Mouse (Mus musculus): ENCODE data around the gene Commd2.
A peak's percentile ranks its signal among the peaks of the same experiment; 100 is the strongest.

The Commd2 gene

DNA sequence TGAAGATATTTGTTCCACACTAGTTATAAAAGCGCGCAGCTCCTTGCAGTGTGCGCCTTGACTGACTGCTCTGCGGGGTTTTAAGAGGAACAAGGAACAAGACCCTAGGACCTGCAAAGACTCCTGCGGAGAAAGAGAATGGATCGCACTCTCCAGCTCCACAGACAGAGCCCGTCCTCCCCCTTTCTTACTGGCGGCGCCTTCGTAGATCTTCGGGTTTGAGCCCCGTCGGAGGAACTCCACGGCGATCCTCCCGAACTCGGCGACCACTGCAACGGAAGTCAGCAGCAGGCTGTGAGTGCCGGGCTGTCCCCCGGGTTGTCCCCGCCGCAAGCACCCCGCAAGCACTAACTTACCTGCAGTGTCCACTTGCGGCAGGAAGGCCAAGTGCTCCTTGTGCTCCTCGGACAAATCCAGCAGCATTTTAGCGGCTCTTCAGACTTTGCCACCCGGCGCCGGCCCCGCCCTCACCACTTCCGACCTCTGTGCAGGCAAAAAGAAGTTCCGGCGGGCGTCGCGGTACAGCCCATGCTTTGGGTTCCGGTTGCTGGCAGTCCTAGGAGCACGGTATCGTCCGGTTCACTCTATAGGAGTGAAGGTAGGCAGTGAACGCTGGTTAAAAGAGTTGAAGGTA, at the start of gene Commd2:
Gene Commd2, minus strand, starts transcription at position 485 of the 634 bp plus-strand sequence.
- peak; percentile 88 for DNase-seq

- DNase-seq = no peak
These were observed 45.3 kb upstream of the Commd2 start for GRCm38 (mm10) chr3:57696779-57697178.

- DNase-seq = no peak
These were observed 44.7 kb upstream of the Commd2 start for GRCm38 (mm10) chr3:57696249-57696648.

DNA sequence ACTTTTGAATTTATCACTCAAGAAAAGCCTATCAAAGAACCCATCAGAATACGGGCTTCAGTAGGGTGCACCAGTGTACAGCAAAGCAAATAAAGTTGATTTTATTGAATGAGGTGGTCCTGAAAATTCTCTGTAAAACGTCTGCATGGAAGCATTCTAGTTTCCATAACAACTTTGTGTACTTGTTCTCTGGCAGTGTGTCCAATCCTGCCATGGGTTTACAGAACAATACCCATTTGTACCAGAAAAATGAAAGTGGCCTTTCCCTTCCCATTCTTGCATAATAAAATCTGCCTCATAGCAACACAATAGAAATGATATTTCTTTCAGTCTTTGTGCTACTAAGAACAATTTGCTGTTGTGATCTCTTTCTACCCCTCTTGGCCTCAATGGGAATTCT, 41.2 kb upstream of the Commd2 start, which contains the start of gene Ankub1:
Gene Ankub1, minus strand, starts transcription at position 81 of the 400 bp plus-strand sequence.
- no peak for DNase-seq

- no peak for DNase-seq
These were observed 40.3 kb upstream of the Commd2 start for GRCm38 (mm10) chr3:57691772-57692171.

DNA sequence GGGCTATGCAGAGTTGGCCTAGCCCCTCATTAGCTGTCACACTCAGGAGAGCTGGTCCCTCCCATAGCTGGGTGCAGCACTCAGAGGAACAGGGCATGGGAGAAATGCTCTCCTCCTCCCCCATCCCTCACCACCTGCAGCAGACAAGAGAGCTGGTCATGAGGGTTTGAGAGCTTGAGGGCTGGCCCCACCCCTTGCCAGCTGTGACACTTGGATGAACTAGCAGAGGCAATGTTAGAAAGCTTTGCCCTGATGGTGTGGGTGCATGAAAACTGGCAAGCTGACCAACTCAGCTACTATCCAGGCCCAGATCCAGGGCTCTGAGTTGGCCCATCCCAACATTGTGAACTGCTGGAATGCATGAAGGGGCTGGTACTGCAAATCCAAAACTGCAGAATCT, 26.3 kb upstream of the Commd2 start:
- DNase-seq = no peak

DNA sequence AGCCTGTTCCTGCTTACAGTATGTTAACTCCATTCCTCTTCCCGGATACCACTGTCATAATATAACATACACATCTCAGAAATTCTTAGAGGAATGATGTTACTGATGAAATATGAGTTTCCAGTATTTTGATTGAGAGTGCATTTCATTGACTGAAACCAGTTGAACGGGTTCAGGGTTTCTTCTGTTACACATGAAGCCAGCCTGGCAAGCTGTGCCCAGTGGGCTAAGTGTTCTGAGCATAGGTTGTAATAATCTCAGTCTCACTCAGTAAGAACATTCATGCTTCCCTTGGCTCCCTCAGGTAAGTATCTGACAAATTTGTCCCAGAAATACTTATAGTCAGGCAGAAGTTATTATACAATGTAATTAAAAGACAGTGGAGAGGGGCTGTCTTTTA, 22.6 kb upstream of the Commd2 start:
- DNase-seq = no peak

GRCm38 (mm10) chr3:57673586-57673985, 22.1 kb upstream of the Commd2 start:
- DNase-seq = no peak

- peak; percentile 64 for DNase-seq
These were observed 15.7 kb upstream of the Commd2 start for GRCm38 (mm10) chr3:57667054-57667723.

- no peak for DNase-seq
These were observed 14.4 kb upstream of the Commd2 start for GRCm38 (mm10) chr3:57665880-57666279.

- DNase-seq = no peak
These were observed 13.2 kb upstream of the Commd2 start for GRCm38 (mm10) chr3:57664682-57665081.

DNA sequence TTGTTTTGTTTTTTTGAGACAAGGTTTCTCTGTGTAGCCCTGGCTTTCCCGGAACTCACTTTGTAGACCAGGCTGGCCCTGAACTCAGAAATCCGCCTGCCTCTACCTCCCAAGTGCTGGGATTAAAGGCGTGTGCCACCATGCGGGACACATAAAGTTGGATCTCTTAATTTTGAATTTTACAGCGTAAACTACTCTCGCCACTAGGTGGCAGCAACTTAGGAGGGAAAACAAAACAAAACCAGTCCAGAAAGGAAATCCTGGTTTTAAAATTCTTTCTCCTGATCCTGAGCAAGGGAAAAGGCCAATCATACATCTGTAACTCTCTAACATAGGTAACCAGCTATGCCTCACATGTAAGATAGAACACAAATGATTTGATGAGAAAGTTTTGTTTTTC, 12.2 kb upstream of the Commd2 start:
- DNase-seq = no peak

DNA sequence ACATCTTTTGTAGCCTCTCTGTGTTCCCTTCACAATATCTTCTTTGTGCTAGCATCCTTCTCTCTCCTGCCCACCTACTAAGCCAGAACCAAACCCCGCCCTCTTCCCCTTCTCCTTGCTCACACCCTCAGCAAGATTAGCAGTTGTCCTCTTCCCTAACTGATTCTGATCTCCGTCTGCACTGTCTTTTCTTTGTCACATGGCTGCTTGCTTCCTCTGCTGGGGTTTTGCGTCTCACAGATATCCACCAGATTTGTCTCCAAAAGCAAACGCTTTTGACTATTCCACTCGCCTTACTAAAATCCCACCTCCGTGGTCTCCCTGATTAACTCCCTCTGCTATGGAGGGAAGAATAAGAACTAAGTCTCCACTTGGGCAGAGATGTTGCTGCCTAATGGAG, 7.1 kb upstream of the Commd2 start:
- no peak for DNase-seq

- DNase-seq = no peak
These were observed 2.1 kb upstream of the Commd2 start for GRCm38 (mm10) chr3:57653646-57654045.

GRCm38 (mm10) chr3:57652485-57652884, 970 bp upstream of the Commd2 start:
- DNase-seq = no peak

DNA sequence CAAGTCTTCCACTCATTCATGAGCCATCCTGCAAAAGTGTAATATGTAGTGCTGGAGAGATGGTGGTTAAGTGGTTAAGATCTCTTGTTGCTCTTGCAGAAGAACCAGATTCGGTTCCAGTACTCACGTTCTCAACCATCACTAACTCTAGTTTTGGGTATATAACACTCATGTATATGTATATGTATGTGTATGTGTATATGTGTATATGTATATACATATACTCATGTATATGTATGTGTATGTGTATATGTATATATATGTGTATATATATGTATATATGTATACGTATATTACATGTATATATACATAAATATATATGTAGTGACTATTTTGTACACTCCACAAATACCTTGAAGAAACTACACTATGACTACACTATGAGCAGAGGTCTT, 347 bp upstream of the Commd2 start:
- DNase-seq = no peak

DNA sequence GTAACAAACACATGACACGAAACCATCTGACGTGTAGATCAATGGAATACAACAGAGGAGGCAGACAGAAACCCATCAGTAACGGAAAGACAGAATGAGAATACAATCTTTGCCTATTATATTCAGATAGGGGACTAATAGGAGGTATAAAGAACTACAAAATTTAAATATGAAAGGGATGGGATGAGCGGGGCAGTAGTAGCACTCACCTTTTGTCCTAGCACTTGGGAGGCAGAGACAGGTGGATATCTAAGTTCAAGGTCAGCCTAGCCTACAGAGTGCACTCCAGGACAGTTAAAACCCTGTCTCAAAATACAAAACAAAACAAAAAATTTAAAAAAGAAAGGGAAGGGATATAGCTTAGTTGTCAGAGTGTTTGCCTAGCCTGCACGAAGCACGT, 8.3 kb downstream of the Commd2 start:
- no peak for DNase-seq

DNA sequence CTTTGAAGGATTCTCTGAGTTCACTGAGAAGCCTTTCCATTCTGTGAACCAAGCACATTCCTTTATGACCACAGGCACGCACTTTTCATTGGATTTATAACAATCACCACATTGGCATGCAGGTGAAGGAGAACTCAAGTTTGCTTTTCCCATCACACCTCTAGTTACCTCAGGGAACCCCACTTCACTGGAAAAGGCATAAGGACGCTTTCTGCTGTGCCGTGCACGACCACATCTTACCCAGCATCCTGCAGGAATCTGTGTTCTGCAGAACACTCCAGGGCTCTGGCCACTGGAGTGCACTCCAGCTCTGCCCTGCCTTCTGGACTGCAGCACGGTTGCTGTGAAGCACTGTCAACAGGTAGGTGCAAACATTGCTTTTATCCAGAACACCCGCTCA, 13.9 kb downstream of the Commd2 start:
- DNase-seq = no peak

- DNase-seq = no peak
These were observed 16.6 kb downstream of the Commd2 start for GRCm38 (mm10) chr3:57634763-57635487.

DNA sequence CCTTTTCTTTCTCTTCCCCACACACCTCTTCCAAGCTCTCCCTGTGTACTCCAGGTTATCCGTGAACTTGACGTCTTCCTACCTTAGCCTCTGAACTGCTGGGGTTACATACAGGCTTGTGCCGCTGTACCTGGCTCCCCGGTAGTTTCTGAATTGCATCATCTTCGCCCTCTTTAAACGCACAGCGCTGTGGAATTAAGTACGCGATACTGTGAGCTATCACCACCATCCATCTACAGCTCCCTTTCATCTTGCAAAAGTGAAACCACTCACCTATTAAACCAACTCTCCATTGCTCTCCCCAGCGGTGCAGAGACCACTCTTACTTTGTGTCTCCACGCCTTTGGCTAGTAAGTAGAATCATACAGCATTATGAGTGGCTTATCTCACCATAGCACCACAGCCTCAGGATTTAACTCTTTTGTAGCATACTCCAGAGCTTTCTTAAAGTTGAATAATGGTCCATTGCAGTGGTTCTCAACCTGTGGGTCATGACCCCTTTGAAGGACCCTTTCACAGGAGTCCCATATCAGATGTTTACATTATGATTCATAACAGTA, 24.5 kb downstream of the Commd2 start:
- DNase-seq = no peak

DNA sequence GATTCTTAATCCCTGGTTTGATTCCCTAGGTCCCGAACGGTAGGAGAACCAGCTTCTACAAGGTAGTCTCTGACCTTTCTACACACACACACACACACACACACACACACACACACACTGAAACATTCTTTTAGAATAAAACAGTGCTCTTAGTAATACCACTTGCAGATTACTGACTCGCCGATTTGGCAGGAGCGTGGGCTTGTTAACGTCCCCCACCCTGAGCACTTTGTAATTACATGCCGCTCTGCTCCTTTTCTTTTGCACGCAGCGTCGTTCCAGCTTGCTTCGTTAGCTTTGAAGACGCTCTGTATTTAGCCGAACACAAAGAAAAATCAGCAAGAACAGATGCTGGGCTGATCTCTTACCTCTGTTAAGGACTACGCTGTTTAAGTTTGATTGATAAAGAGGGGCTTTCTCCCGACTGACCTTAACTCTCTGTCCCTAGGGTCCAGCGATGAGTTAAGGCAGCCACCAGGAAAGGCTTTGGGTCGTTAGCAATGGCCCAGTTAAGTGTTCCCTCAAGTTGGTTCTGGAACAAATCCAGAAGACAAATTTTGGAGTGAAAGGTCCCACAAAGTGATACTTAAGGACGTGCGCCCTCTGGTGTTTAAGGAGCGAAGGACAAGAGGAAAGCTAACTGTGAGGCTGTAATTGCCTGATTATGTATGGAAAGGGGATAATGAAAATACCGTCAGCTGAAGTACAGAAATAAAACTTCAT, 26.1 kb downstream of the Commd2 start:
- DNase-seq = peak; percentile 23

DNA sequence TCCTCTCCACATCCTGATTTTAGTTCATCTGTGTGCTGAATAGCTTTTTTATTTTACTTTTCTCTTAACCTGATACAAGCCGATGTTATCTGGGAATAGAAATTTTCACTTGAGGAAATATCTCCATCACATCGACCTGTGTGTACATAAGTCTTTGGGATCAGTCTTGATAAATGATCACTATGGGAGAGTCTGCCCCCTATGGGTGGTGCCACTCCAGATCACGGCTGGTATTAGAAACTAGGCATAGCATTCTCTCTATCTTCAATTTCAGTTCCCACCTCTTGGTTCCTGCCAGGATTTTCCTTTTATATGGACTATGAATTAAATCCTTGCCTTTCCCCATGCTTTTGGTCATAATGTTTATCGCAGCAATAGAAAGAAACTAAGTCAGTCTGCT, 31.8 kb downstream of the Commd2 start:
- no peak for DNase-seq

GRCm38 (mm10) chr3:57615652-57616051, 35.9 kb downstream of the Commd2 start:
- DNase-seq = no peak
